Mouse (Mus musculus) heart, postnatal 0 days (tissue): ENCODE data around the gene Gm20479. TPM values are rescaled to one million over a fixed set of nuclear protein-coding genes. Genes with fewer than 3 reads are reported as not detected.

Source experiments
- ATAC-seq: fragments of 200-750 bp; cut with Nextera tagmentation; 2 replicates; pipeline ENCODE4 v1.8.0; 2017; ENCODE audit warnings: low read depth, moderate number of reproducible peaks, moderate library complexity; ENCODE audit not compliant: insufficient read depth
- DNase-seq: peaks from one replicate; pipeline ENCODE4 v3.0.0-alpha.2; 2016; ENCODE audit warnings: low spot score
- H3K27ac ChIP-seq: fragments of 300-500 bp; sonication (generic); 2 replicates; pipeline ENCODE4 v1.5.1; 2014; ENCODE audit warnings: low read depth, mild to moderate bottlenecking
- H3K27me3 ChIP-seq: fragments of 300-500 bp; sonication (generic); 2 replicates; pipeline ENCODE4 v1.6.1; 2014; ENCODE audit warnings: low read length, mixed read lengths; ENCODE audit not compliant: control insufficient read depth, insufficient read depth
- H3K36me3 ChIP-seq: fragments of 300-500 bp; sonication (generic); replicated peaks from 2 replicates; pipeline ENCODE4 v1.6.1; 2014; ENCODE audit warnings: low read length, mixed read lengths; ENCODE audit not compliant: control insufficient read depth, insufficient read depth
- H3K4me1 ChIP-seq: fragments of 300-500 bp; sonication (generic); 2 replicates; pipeline ENCODE4 v1.6.1; 2014; ENCODE audit warnings: antibody characterized with exemption; ENCODE audit not compliant: control insufficient read depth, insufficient read depth
- H3K4me2 ChIP-seq: fragments of 300-500 bp; sonication (generic); 2 replicates; pipeline ENCODE4 v1.6.1; 2014; ENCODE audit warnings: low read depth, mild to moderate bottlenecking, low read length, moderate library complexity
- H3K4me3 ChIP-seq: fragments of 300-500 bp; sonication (generic); 2 replicates; pipeline ENCODE4 v1.5.1; 2014; ENCODE audit warnings: low read depth, low read length
- H3K9ac ChIP-seq: fragments of 300-500 bp; sonication (generic); replicated peaks from 2 replicates; pipeline ENCODE4 v1.6.1; 2014; ENCODE audit warnings: low read depth, low read length, mixed read lengths
- H3K9me3 ChIP-seq: fragments of 300-500 bp; sonication (generic); replicated peaks from 2 replicates; pipeline ENCODE4 v1.6.1; 2016; ENCODE audit warnings: low read length; ENCODE audit not compliant: control insufficient read depth
- CTCF ChIP-seq: IDR thresholded peaks from 2 replicates; pipeline ENCODE4 v1.5.1; 2016; ENCODE audit warnings: antibody characterized with exemption, control low read depth, low read depth
- EP300 ChIP-seq: IDR thresholded peaks from 2 replicates; pipeline ENCODE4 v1.6.1; 2016; ENCODE audit warnings: antibody characterized with exemption, low read depth
- WGBS: fragments of 180-500 bp; shearing (Covaris S2); extraction: QIAGEN DNeasy Blood & Tissue Kit; methylation state at CpG from one replicate; pipeline ENCODE4 v1.1.7; 2014; 5-methylcytosine and 5-hydroxymethylcytosine counted together
- polyA plus RNA-seq: library from polyadenylated mRNA; unstranded; fragments of >200 nt; fragmentation: Nextera tagmentation; extraction: Ambion mirVana; gene quantifications from 2 replicates; pipeline ENCODE4 v1.2.1, GENCODE M21; 2015
- total RNA-seq: library from RNA; depleted of rRNA; stranded (reverse); fragments of >200 nt; gene quantifications from 2 replicates; pipeline ENCODE4 v1.2.3, GENCODE M21; 2014; ENCODE audit warnings: low replicate concordance

Gene Gm20479
- total and polyA plus RNA-seq, 2 experiments from 2014 or later: 0.46 TPM; not detected in 1

GRCm38 (mm10) chr7:27354144-27354543, 3.1 kb downstream of the Gm20479 start:
- TF ChIP-seq CTCF (no peak), EP300 (no peak)
- H3K9ac ChIP-seq: no peak overlapping the region
- ATAC-seq (no peak), DNase-seq (peak; percentile 72)
- H3K27me3 ChIP-seq: no peaks in the 10 kb centered on the region
- H3K9me3 ChIP-seq: no peaks in the 10 kb centered on the region
- peaks cover 16% of the 10 kb centered on the region; the same call in 1 of the 2 replicates for H3K36me3 ChIP-seq
- no peak overlapping the region for H3K4me3 ChIP-seq
- peaks cover 22% of the 10 kb centered on the region for H3K4me1 ChIP-seq
- H3K27ac ChIP-seq: no peak overlapping the region
- WGBS: 32% methylated on average over 6 of the region's 6 CpGs
- no peak overlapping the region for H3K4me2 ChIP-seq

GRCm38 (mm10) chr7:27345444-27345843, 11.8 kb downstream of the Gm20479 start:
- TF ChIP-seq EP300: no peak
- TF ChIP-seq CTCF: no peak
- Histone ChIP-seq H3K4me1 (no peaks in the 10 kb centered on the region), H3K9me3 (no peaks in the 10 kb centered on the region), H3K9ac (no peak overlapping the region), H3K36me3 (peaks cover 38% of the 10 kb centered on the region), H3K4me2 (no peak overlapping the region), H3K4me3 (no peak overlapping the region), H3K27me3 (peaks cover 4% of the 10 kb centered on the region; the same call in 1 of the 2 replicates), H3K27ac (no peak overlapping the region)
- DNase-seq (no peak), ATAC-seq (no peak)
- 29% methylated on average over 6 of the region's 6 CpGs for WGBS

- Histone ChIP-seq H3K4me1 (no peaks in the 10 kb centered on the region), H3K36me3 (peaks cover 23% of the 10 kb centered on the region), H3K27me3 (peaks cover 32% of the 10 kb centered on the region), H3K27ac (no peak overlapping the region), H3K4me3 (no peak overlapping the region), H3K9me3 (no peaks in the 10 kb centered on the region), H3K4me2 (no peak overlapping the region), H3K9ac (no peak overlapping the region)
- 58% methylated on average over 4 of the region's 4 CpGs for WGBS
- DNase-seq: no peak
- no peak for ATAC-seq
- TF ChIP-seq CTCF: peak; percentile 24; the same call in 1 of the 2 replicates
- TF ChIP-seq EP300: no peak
These were observed 14.6 kb downstream of the Gm20479 start for GRCm38 (mm10) chr7:27342595-27342994.

GRCm38 (mm10) chr7:27339519-27339918, 17.7 kb downstream of the Gm20479 start:
- DNase-seq: no peak
- Histone ChIP-seq H3K4me2 (no peak overlapping the region), H3K4me3 (no peak overlapping the region), H3K9me3 (no peaks in the 10 kb centered on the region), H3K36me3 (peaks cover 11% of the 10 kb centered on the region; the same call in 1 of the 2 replicates), H3K4me1 (no peaks in the 10 kb centered on the region), H3K27me3 (peaks cover 61% of the 10 kb centered on the region), H3K9ac (no peak overlapping the region), H3K27ac (no peak overlapping the region)
- ATAC-seq: no peak
- TF ChIP-seq CTCF (no peak), EP300 (no peak)
- 39% methylated on average over 7 of the region's 7 CpGs for WGBS

- H3K4me3 ChIP-seq: no peak overlapping the region
- H3K27me3 ChIP-seq: peaks cover 65% of the 10 kb centered on the region
- 78% methylated on average over 4 of the region's 4 CpGs for WGBS
- TF ChIP-seq EP300 (no peak), CTCF (no peak)
- no peak for DNase-seq
- H3K4me2 ChIP-seq: no peak overlapping the region
- H3K27ac ChIP-seq: no peak overlapping the region
- no peaks in the 10 kb centered on the region for H3K4me1 ChIP-seq
- no peaks in the 10 kb centered on the region for H3K9me3 ChIP-seq
- H3K36me3 ChIP-seq: 0 out of 2 replicates have a peak, but pooled peaks cover 7% of the 10 kb centered on the region
- no peak overlapping the region for H3K9ac ChIP-seq
- no peak for ATAC-seq
These were observed 18.1 kb downstream of the Gm20479 start for GRCm38 (mm10) chr7:27339114-27339513.

GRCm38 (mm10) chr7:27337175-27337853, 19.9 kb downstream of the Gm20479 start, which contains the start of gene Ltbp4:
Ltbp4 (minus strand) TSS chr7:27337692.
- Histone ChIP-seq H3K27ac (no peak within 1 kb of the TSS), H3K9me3 (no peaks in the 10 kb centered on the region), H3K27me3 (peaks cover 82% of the 10 kb centered on the region), H3K4me1 (no peaks in the 10 kb centered on the region; the same call in 1 of the 2 replicates), H3K36me3 (0 out of 2 replicates have a peak, but pooled peaks cover 4% of the 10 kb centered on the region), H3K9ac (0 out of 2 replicates have a peak within 1 kb of the TSS, but pooled peaks have one; percentile 29), H3K4me2 (peak within 1 kb of the TSS; percentile 55), H3K4me3 (peak within 1 kb of the TSS; percentile 35)
- DNase-seq (no peak), ATAC-seq (no peak)
- TF ChIP-seq CTCF (no peak), EP300 (no peak)
- WGBS: under 1% methylated on average over 36 of the region's 36 CpGs
